Mouse (Mus musculus) bone marrow, adult 2 months (tissue): ENCODE results near the gene Gtf2f1.
A peak's percentile ranks its signal among the peaks of the same experiment; 100 is the strongest.

ENCODE experiments used
- CTCF ChIP-seq: fragments of 200-500 bp; IDR thresholded peaks from 2 replicates; pipeline ENCODE4 v1.5.1; 2011; ENCODE audit warnings: low read length, control low read depth; ENCODE audit not compliant: control insufficient read depth, insufficient read depth
- POLR2A ChIP-seq: fragments of 200-500 bp; IDR thresholded peaks from 2 replicates; pipeline ENCODE4 v1.6.1; 2011; ENCODE audit warnings: low read depth, mild to moderate bottlenecking, control low read depth, low read length, borderline replicate concordance; ENCODE audit not compliant: control insufficient read depth

DNA sequence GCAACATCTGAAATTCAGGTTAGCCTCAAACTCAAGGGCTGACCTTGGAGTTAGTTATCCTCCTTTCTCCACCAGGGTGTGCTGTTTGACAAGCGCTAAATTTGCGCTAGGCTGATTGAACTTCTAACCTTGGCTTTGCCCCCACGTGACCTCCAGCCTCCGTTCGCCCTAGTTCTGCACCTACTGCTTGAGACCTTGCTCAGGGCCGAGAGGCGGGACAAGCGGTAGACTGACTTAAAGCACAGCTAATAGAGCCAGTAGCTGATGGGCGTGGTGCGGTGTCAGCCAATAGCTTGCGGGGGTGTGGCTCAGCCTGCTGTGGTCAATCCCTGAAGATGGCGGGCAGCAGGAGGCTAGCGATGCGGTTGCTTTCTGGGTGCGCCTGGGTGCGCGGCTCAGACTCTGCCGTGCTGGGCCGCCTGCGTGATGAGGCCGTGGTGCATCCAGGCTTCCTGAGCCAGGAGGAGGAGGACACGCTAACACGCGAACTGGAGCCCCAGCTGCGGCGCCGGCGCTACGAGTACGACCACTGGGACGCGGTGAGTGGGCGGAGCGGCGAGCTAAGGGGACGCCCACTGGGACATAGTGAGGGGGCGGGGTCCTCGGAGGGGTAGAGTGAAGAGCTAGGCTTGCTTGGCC, 13.9 kb downstream of the Gtf2f1 start, which contains the start of gene Alkbh7:
- TF ChIP-seq CTCF (peak; percentile 88), POLR2A (peak; percentile 59; the same call in 1 of the 2 replicates)
